Mouse (Mus musculus) hindbrain, postnatal 0 days (tissue): ENCODE measurements around the gene Vwa2. TPM values are rescaled to one million over a fixed set of nuclear protein-coding genes. Genes with fewer than 3 reads are reported as not detected.

Experiments used
- ATAC-seq: fragments of 200-750 bp; cut with Nextera tagmentation; 2 replicates; pipeline ENCODE4 v1.8.0; 2017; ENCODE audit warnings: mild to moderate bottlenecking, moderate TSS enrichment, moderate library complexity
- DNase-seq: peaks from one replicate; pipeline ENCODE4 v3.0.0-alpha.2; 2015; ENCODE audit warnings: low spot score
- H3K27ac ChIP-seq: fragments of 300-500 bp; sonication (generic); 2 replicates; pipeline ENCODE4 v1.5.1; 2014; ENCODE audit warnings: mild to moderate bottlenecking
- H3K27me3 ChIP-seq: fragments of 300-500 bp; sonication (generic); 2 replicates; pipeline ENCODE4 v1.6.1; 2014; ENCODE audit warnings: low read length, mixed read lengths; ENCODE audit not compliant: insufficient read depth
- H3K36me3 ChIP-seq: fragments of 300-500 bp; sonication (generic); 2 replicates; pipeline ENCODE4 v1.6.1; 2014; ENCODE audit warnings: low read length, mixed read lengths; ENCODE audit not compliant: insufficient read depth
- H3K4me1 ChIP-seq: fragments of 300-500 bp; sonication (generic); 2 replicates; pipeline ENCODE4 v1.6.1; 2014; ENCODE audit warnings: antibody characterized with exemption, low read length, mixed read lengths; ENCODE audit not compliant: insufficient read depth
- H3K4me2 ChIP-seq: fragments of 300-500 bp; sonication (generic); 2 replicates; pipeline ENCODE4 v1.6.1; 2014; ENCODE audit warnings: low read depth, mild to moderate bottlenecking, low read length, moderate library complexity, mixed read lengths
- H3K4me3 ChIP-seq: fragments of 300-500 bp; sonication (generic); 2 replicates; pipeline ENCODE4 v1.5.1; 2014; ENCODE audit warnings: low read length
- H3K9ac ChIP-seq: fragments of 300-500 bp; sonication (generic); replicated peaks from 2 replicates; pipeline ENCODE4 v1.6.1; 2014; ENCODE audit warnings: mild to moderate bottlenecking, low read length, moderate library complexity, mixed read lengths
- H3K9me3 ChIP-seq: fragments of 300-500 bp; sonication (generic); 2 replicates; pipeline ENCODE4 v1.6.1; 2016; ENCODE audit warnings: low read length, mixed read lengths
- CTCF ChIP-seq: IDR thresholded peaks from 2 replicates; pipeline ENCODE4 v1.5.1; 2016; ENCODE audit warnings: antibody characterized with exemption, control low read depth, low read depth
- WGBS: fragments of 180-500 bp; shearing (Covaris S2); extraction: QIAGEN DNeasy Blood & Tissue Kit; methylation state at CpG from one replicate; pipeline ENCODE4 v1.1.7; 2014; 5-methylcytosine and 5-hydroxymethylcytosine counted together
- polyA plus RNA-seq: library from polyadenylated mRNA; unstranded; fragments of >200 nt; fragmentation: Nextera tagmentation; extraction: Ambion mirVana; gene quantifications from 2 replicates; pipeline ENCODE4 v1.2.1, GENCODE M21; 2015
- total RNA-seq: library from RNA; depleted of rRNA; stranded (reverse); fragments of >200 nt; gene quantifications from 2 replicates; pipeline ENCODE4 v1.2.3, GENCODE M21; 2014; rRNA removed

The Vwa2 gene
- total and polyA plus RNA-seq, 2 experiments from 2014 or later, result 0.64 to 1.6 TPM

- H3K4me1 ChIP-seq, result 0 out of 2 replicates have a peak, but pooled peaks cover 5% of the 10 kb centered on the region
- no peak overlapping the region for H3K27ac ChIP-seq
- H3K27me3 ChIP-seq, result no peaks in the 10 kb centered on the region
- ATAC-seq (no peak), DNase-seq (no peak)
- no peaks in the 10 kb centered on the region for H3K36me3 ChIP-seq
- H3K9ac ChIP-seq, result no peak overlapping the region
- H3K4me3 ChIP-seq, result no peak overlapping the region
- H3K4me2 ChIP-seq, result no peak overlapping the region
- WGBS, result 72% methylated on average over 4 of the region's 4 CpGs
- TF ChIP-seq CTCF, result no peak
- H3K9me3 ChIP-seq, result no peaks in the 10 kb centered on the region
Observed at GRCm38 (mm10) chr19:56953856-56954255, 79.8 kb downstream of the Vwa2 start.

GRCm38 (mm10) chr19:56954857-56955256 lies 80.8 kb downstream of the Vwa2 start:
- Histone ChIP-seq H3K36me3 (no peaks in the 10 kb centered on the region), H3K4me2 (no peak overlapping the region), H3K4me3 (no peak overlapping the region), H3K27ac (no peak overlapping the region), H3K9ac (no peak overlapping the region), H3K27me3 (no peaks in the 10 kb centered on the region), H3K4me1 (0 out of 2 replicates have a peak, but pooled peaks cover 4% of the 10 kb centered on the region), H3K9me3 (no peaks in the 10 kb centered on the region)
- ATAC-seq (no peak), DNase-seq (no peak)
- 94% methylated on average over 13 of the region's 13 CpGs for WGBS
- TF ChIP-seq CTCF, result no peak

GRCm38 (mm10) chr19:56955568-56956513 lies 81.8 kb downstream of the Vwa2 start:
- ATAC-seq, result peak; percentile 88
- no peak overlapping the region for H3K4me2 ChIP-seq
- no peaks in the 10 kb centered on the region for H3K36me3 ChIP-seq
- 62% methylated on average over 20 of the region's 20 CpGs for WGBS
- no peak overlapping the region for H3K9ac ChIP-seq
- no peak overlapping the region for H3K4me3 ChIP-seq
- H3K27ac ChIP-seq, result peak overlapping the region; percentile 54
- DNase-seq, result peak; percentile 62
- H3K9me3 ChIP-seq, result no peaks in the 10 kb centered on the region
- no peaks in the 10 kb centered on the region for H3K27me3 ChIP-seq
- 0 out of 2 replicates have a peak, but pooled peaks cover 4% of the 10 kb centered on the region for H3K4me1 ChIP-seq
- TF ChIP-seq CTCF, result no peak

- no peaks in the 10 kb centered on the region for H3K36me3 ChIP-seq
- no peak for TF ChIP-seq CTCF
- ATAC-seq (no peak), DNase-seq (no peak)
- H3K4me3 ChIP-seq, result no peak overlapping the region
- no peak overlapping the region for H3K9ac ChIP-seq
- no peaks in the 10 kb centered on the region for H3K4me1 ChIP-seq
- WGBS, result 83% methylated on average over 4 of the region's 4 CpGs
- no peaks in the 10 kb centered on the region for H3K27me3 ChIP-seq
- no peaks in the 10 kb centered on the region for H3K9me3 ChIP-seq
- no peak overlapping the region for H3K4me2 ChIP-seq
- H3K27ac ChIP-seq, result no peak overlapping the region
Observed at GRCm38 (mm10) chr19:56958011-56958410, 84.0 kb downstream of the Vwa2 start.

GRCm38 (mm10) chr19:56958582-56959021 lies 84.6 kb downstream of the Vwa2 start:
- Histone ChIP-seq H3K27me3 (no peaks in the 10 kb centered on the region), H3K4me2 (no peak overlapping the region), H3K9me3 (no peaks in the 10 kb centered on the region), H3K9ac (no peak overlapping the region), H3K27ac (no peak overlapping the region), H3K36me3 (no peaks in the 10 kb centered on the region), H3K4me1 (no peaks in the 10 kb centered on the region), H3K4me3 (no peak overlapping the region)
- TF ChIP-seq CTCF, result no peak
- 66% methylated on average over 6 of the region's 6 CpGs for WGBS
- no peak for DNase-seq
- ATAC-seq, result no peak

- ATAC-seq (no peak), DNase-seq (no peak)
- H3K4me1 ChIP-seq, result no peaks in the 10 kb centered on the region
- TF ChIP-seq CTCF, result no peak
- no peak overlapping the region for H3K27ac ChIP-seq
- WGBS, result 85% methylated on average over 2 of the region's 2 CpGs
- H3K27me3 ChIP-seq, result no peaks in the 10 kb centered on the region
- H3K9ac ChIP-seq, result no peak overlapping the region
- no peaks in the 10 kb centered on the region for H3K36me3 ChIP-seq
- H3K4me2 ChIP-seq, result no peak overlapping the region
- no peaks in the 10 kb centered on the region for H3K9me3 ChIP-seq
- H3K4me3 ChIP-seq, result no peak overlapping the region
Observed at GRCm38 (mm10) chr19:56959057-56959456, 85.0 kb downstream of the Vwa2 start.

- H3K9ac ChIP-seq, result no peak overlapping the region
- no peaks in the 10 kb centered on the region for H3K9me3 ChIP-seq
- H3K27me3 ChIP-seq, result no peaks in the 10 kb centered on the region
- ATAC-seq (no peak), DNase-seq (no peak)
- H3K27ac ChIP-seq, result no peak overlapping the region
- 62% methylated on average over 3 of the region's 3 CpGs for WGBS
- no peak overlapping the region for H3K4me3 ChIP-seq
- H3K36me3 ChIP-seq, result no peaks in the 10 kb centered on the region
- no peaks in the 10 kb centered on the region for H3K4me1 ChIP-seq
- TF ChIP-seq CTCF, result no peak
- H3K4me2 ChIP-seq, result no peak overlapping the region
Observed at GRCm38 (mm10) chr19:56959601-56960000, 85.6 kb downstream of the Vwa2 start.

Other genes with a start within 250 kb of the Vwa2 start
- gene Adrb1, start 152.1 kb upstream of the Vwa2 start, total RNA-seq, result 3.2 and 7.0 TPM in 2 replicates
- gene Adrb1, start 152.1 kb upstream of the Vwa2 start, polyA plus RNA-seq, result 1.7 and 2.1 TPM in 2 replicates
- gene Ccdc186, start 52.1 kb upstream of the Vwa2 start, total RNA-seq, result 11.7 and 12.4 TPM in 2 replicates
- 21.7 and 22.7 TPM in 2 replicates for gene Ccdc186, start 52.1 kb upstream of the Vwa2 start, polyA plus RNA-seq
- gene Tdrd1, start 48.0 kb upstream of the Vwa2 start, total RNA-seq, result 0.94 and 1.0 TPM in 2 replicates
- gene Tdrd1, start 48.0 kb upstream of the Vwa2 start, polyA plus RNA-seq, result 0.68 and 0.81 TPM in 2 replicates
- gene Afap1l2, start 134.0 kb downstream of the Vwa2 start, total RNA-seq, result 20.8 and 22.7 TPM in 2 replicates
- 12.3 and 12.9 TPM in 2 replicates for gene Afap1l2, start 134.0 kb downstream of the Vwa2 start, polyA plus RNA-seq